Mouse (Mus musculus): ENCODE results near the gene Sult1a1. TPM values are rescaled to one million over a fixed set of nuclear protein-coding genes. Genes with fewer than 3 reads are reported as not detected.

The Sult1a1 gene
- polyA plus RNA-seq (2021; fragmentation: Nextera tagmentation): 13.9 and 18.1 TPM in 2 replicates
- long read RNA-seq, experiment 1, transcript Sult1a1-202 (8 exons, 1,289 nt): major isoform, 22 of 26 reads
- long read RNA-seq, experiment 1, partial matches to known transcripts: 1 of 26 reads
- long read RNA-seq, experiment 1, other reads (novel, unspliced or antisense): 2 of 26 reads
- long read RNA-seq, experiment 2, transcript Sult1a1-202 (8 exons, 1,289 nt): major isoform, 20 of 23 reads
- long read RNA-seq, experiment 2, partial matches to known transcripts: 1 of 23 reads
- long read RNA-seq, experiment 2, other reads (novel, unspliced or antisense): 2 of 23 reads

GRCm38 (mm10) chr7:126676207-126676606 lies at the start of gene Sult1a1:
Sult1a1 (minus strand) TSS chr7:126676432.

GRCm38 (mm10) chr7:126707442-126708174 lies 31.4 kb upstream of the Sult1a1 start, which contains the start of gene Coro1a:
Coro1a (minus strand) TSS chr7:126707787.

GRCm38 (mm10) chr7:126695631-126696207 lies 19.5 kb upstream of the Sult1a1 start, which contains the start of gene Slx1b:
Slx1b (minus strand) TSS chr7:126695784.

GRCm38 (mm10) chr7:126695210-126695611 lies 19.0 kb upstream of the Sult1a1 start, which contains the start of gene Bola2:
Bola2 (plus strand) TSS chr7:126695401.

GRCm38 (mm10) chr7:126649231-126650051 lies 26.8 kb downstream of the Sult1a1 start, which contains the start of gene Sgf29:
Sgf29 (plus strand) TSS chr7:126649309.

GRCm38 (mm10) chr7:126630824-126631518 lies 45.3 kb downstream of the Sult1a1 start, which contains the start of gene Nupr1:
Nupr1 (minus strand) TSS chr7:126630861.

Other genes starting within 250 kb of the Sult1a1 start
- 7.3 and 9.3 TPM in 2 replicates for gene Rabep2, start 247.7 kb downstream of the Sult1a1 start, polyA plus RNA-seq (2021; fragmentation: Nextera tagmentation)
- gene Atp2a1, start 213.3 kb downstream of the Sult1a1 start, polyA plus RNA-seq (2021; fragmentation: Nextera tagmentation): 0.15 and 0.22 TPM in 2 replicates
- gene Sh2b1, start 201.0 kb downstream of the Sult1a1 start, polyA plus RNA-seq (2021; fragmentation: Nextera tagmentation): 24.0 and 39.6 TPM in 2 replicates
- gene Tufm, start 189.1 kb downstream of the Sult1a1 start, polyA plus RNA-seq (2021; fragmentation: Nextera tagmentation): 83.4 and 84.3 TPM in 2 replicates
- 24.0 and 51.0 TPM in 2 replicates for gene Atxn2l, start 173.0 kb downstream of the Sult1a1 start, polyA plus RNA-seq (2021; fragmentation: Nextera tagmentation)
- gene Eif3c, start 110.0 kb downstream of the Sult1a1 start, polyA plus RNA-seq (2021; fragmentation: Nextera tagmentation): 172 and 199 TPM in 2 replicates
- gene Apobr, start 91.5 kb downstream of the Sult1a1 start, polyA plus RNA-seq (2021; fragmentation: Nextera tagmentation): 0.43 and 0.50 TPM in 2 replicates
- 14.3 and 14.5 TPM in 2 replicates for gene Cln3, start 90.6 kb downstream of the Sult1a1 start, polyA plus RNA-seq (2021; fragmentation: Nextera tagmentation)
- not detected in 2 replicates for gene Il27, start 81.5 kb downstream of the Sult1a1 start, polyA plus RNA-seq (2021; fragmentation: Nextera tagmentation)
- gene Nupr1, start 45.6 kb downstream of the Sult1a1 start, polyA plus RNA-seq (2021; fragmentation: Nextera tagmentation): 44.2 and 54.6 TPM in 2 replicates
- 29.1 and 30.0 TPM in 2 replicates for gene Sgf29, start 27.1 kb downstream of the Sult1a1 start, polyA plus RNA-seq (2021; fragmentation: Nextera tagmentation)
- 240 and 251 TPM in 2 replicates for gene Bola2, start 19.0 kb upstream of the Sult1a1 start, polyA plus RNA-seq (2021; fragmentation: Nextera tagmentation)
- gene Slx1b, start 19.4 kb upstream of the Sult1a1 start, polyA plus RNA-seq (2021; fragmentation: Nextera tagmentation): 10.0 and 10.4 TPM in 2 replicates
- 128 and 147 TPM in 2 replicates for gene Coro1a, start 31.4 kb upstream of the Sult1a1 start, polyA plus RNA-seq (2021; fragmentation: Nextera tagmentation)
- gene Mapk3, start 83.2 kb upstream of the Sult1a1 start, polyA plus RNA-seq (2021; fragmentation: Nextera tagmentation): 34.5 and 44.7 TPM in 2 replicates
- 0.40 and 0.59 TPM in 2 replicates for gene Gdpd3, start 89.9 kb upstream of the Sult1a1 start, polyA plus RNA-seq (2021; fragmentation: Nextera tagmentation)
- gene Ypel3, start 100.5 kb upstream of the Sult1a1 start, polyA plus RNA-seq (2021; fragmentation: Nextera tagmentation): 119 and 625 TPM in 2 replicates
- 0.20 TPM in 1 of 2 replicates, not detected in the other for gene Tbx6, start 105.1 kb upstream of the Sult1a1 start, polyA plus RNA-seq (2021; fragmentation: Nextera tagmentation)
- gene Ppp4c, start 116.1 kb upstream of the Sult1a1 start, polyA plus RNA-seq (2021; fragmentation: Nextera tagmentation): 53.5 and 61.0 TPM in 2 replicates
- gene Fam57b, start 121.2 kb upstream of the Sult1a1 start, polyA plus RNA-seq (2021; fragmentation: Nextera tagmentation): 5.9 and 8.8 TPM in 2 replicates
- 1.2 and 2.7 TPM in 2 replicates for gene 4930451I11Rik, start 155.2 kb upstream of the Sult1a1 start, polyA plus RNA-seq (2021; fragmentation: Nextera tagmentation)
- 14.1 and 30.1 TPM in 2 replicates for gene Doc2a, start 171.0 kb upstream of the Sult1a1 start, polyA plus RNA-seq (2021; fragmentation: Nextera tagmentation)
- gene Hirip3, start 185.5 kb upstream of the Sult1a1 start, polyA plus RNA-seq (2021; fragmentation: Nextera tagmentation): 3.4 and 4.3 TPM in 2 replicates
- 44.1 and 57.6 TPM in 2 replicates for gene Ino80e, start 185.9 kb upstream of the Sult1a1 start, polyA plus RNA-seq (2021; fragmentation: Nextera tagmentation)
- gene Taok2, start 208.3 kb upstream of the Sult1a1 start, polyA plus RNA-seq (2021; fragmentation: Nextera tagmentation): 9.7 and 10.8 TPM in 2 replicates
- 30.6 and 32.0 TPM in 2 replicates for gene Tmem219, start 246.5 kb upstream of the Sult1a1 start, polyA plus RNA-seq (2021; fragmentation: Nextera tagmentation)